Mouse (Mus musculus): Measurements from ENCODE around the gene Apoa1.

Apoa1 gene

GRCm38 (mm10) chr9:46257546-46257945, 29.2 kb downstream of the Apoa1 start:
- no peak for DNase-seq (ENCODE audit: low read depth)

GRCm38 (mm10) chr9:46259111-46259510, 30.7 kb downstream of the Apoa1 start:
- no peak for DNase-seq (ENCODE audit: low read depth)

GRCm38 (mm10) chr9:46261131-46261530, 32.8 kb downstream of the Apoa1 start:
- no peak for DNase-seq (ENCODE audit: low read depth)

- DNase-seq (ENCODE audit: low read depth) = no peak
Observed at GRCm38 (mm10) chr9:46268343-46268873, 40.0 kb downstream of the Apoa1 start, which contains the start of gene Apoa5. Gene Apoa5 (plus strand): TSS chr9:46268633.

GRCm38 (mm10) chr9:46269125-46269524, 40.7 kb downstream of the Apoa1 start:
- no peak for DNase-seq (ENCODE audit: low read depth)

- no peak for DNase-seq (ENCODE audit: low read depth)
Observed at GRCm38 (mm10) chr9:46270782-46271181, 42.4 kb downstream of the Apoa1 start.

- DNase-seq (ENCODE audit: low read depth) = no peak
Observed at GRCm38 (mm10) chr9:46272070-46272469, 43.7 kb downstream of the Apoa1 start.

- peak; percentile 89 for DNase-seq (ENCODE audit: low read depth)
Observed at GRCm38 (mm10) chr9:46272677-46273454, 44.5 kb downstream of the Apoa1 start, which contains the start of gene Zpr1. Gene Zpr1 (plus strand): TSS chr9:46273064.

- DNase-seq (ENCODE audit: low read depth) = peak; percentile 30
Observed at GRCm38 (mm10) chr9:46274494-46274893, 46.1 kb downstream of the Apoa1 start.

Measured in NIH3T3 (cell line).